Mouse (Mus musculus) bone marrow macrophage, adult 2 months (primary cell): ENCODE data around the gene Ccdc124. TPM values are rescaled to one million over a fixed set of nuclear protein-coding genes. Genes with fewer than 3 reads are reported as not detected.
"Not testable (repeated sequence)": the region's sequence is repeated elsewhere in the genome, so short reads cannot be mapped to it uniquely, and the experiment has no call there.

Experiments used
- H3K27ac ChIP-seq: 2 replicates; pipeline ENCODE4 v1.5.1; 2012; ENCODE audit warnings: low read depth, low read length; ENCODE audit not compliant: insufficient read depth
- H3K4me1 ChIP-seq: 2 replicates; pipeline ENCODE4 v1.6.1; 2012; ENCODE audit warnings: low read length; ENCODE audit not compliant: control insufficient read depth, insufficient read depth
- H3K4me3 ChIP-seq: 2 replicates; pipeline ENCODE4 v1.5.1; 2012; ENCODE audit warnings: mild to moderate bottlenecking, low read length, moderate library complexity; ENCODE audit not compliant: insufficient read depth
- CTCF ChIP-seq: IDR thresholded peaks from 2 replicates; pipeline ENCODE4 v1.5.1; 2012; ENCODE audit warnings: low read depth, mild to moderate bottlenecking, low read length, moderate library complexity
- POLR2A ChIP-seq: IDR thresholded peaks from 2 replicates; pipeline ENCODE4 v1.6.1; 2012; ENCODE audit warnings: mild to moderate bottlenecking, low read depth, low read length, borderline replicate concordance
- polyA plus RNA-seq: library from polyadenylated mRNA; stranded (reverse); fragments of >200 nt; gene quantifications from 2 replicates; pipeline ENCODE4 v1.2.4, GENCODE M21; 2012; ENCODE audit not compliant: missing spikeins, insufficient read depth, insufficient read length

Ccdc124 gene
- polyA plus RNA-seq, 1 experiment = 35.6 TPM

- peaks cover 15% of the 10 kb centered on the region for H3K4me1 ChIP-seq
- no peak overlapping the region for H3K4me3 ChIP-seq
- TF ChIP-seq POLR2A (no peak), CTCF (no peak)
- no peak overlapping the region for H3K27ac ChIP-seq
Measured at GRCm38 (mm10) chr8:70827796-70828195, 45.9 kb downstream of the Ccdc124 start.

- TF ChIP-seq POLR2A (no peak), CTCF (no peak)
- Histone ChIP-seq H3K27ac (no peak overlapping the region), H3K4me3 (no peak overlapping the region), H3K4me1 (peaks cover 8% of the 10 kb centered on the region)
Measured at GRCm38 (mm10) chr8:70827010-70827409, 46.7 kb downstream of the Ccdc124 start.

GRCm38 (mm10) chr8:70825816-70826215, 47.9 kb downstream of the Ccdc124 start:
- no peak overlapping the region for H3K27ac ChIP-seq
- peaks cover 3% of the 10 kb centered on the region; the same call in 1 of the 2 replicates for H3K4me1 ChIP-seq
- no peak overlapping the region for H3K4me3 ChIP-seq
- no peak for TF ChIP-seq POLR2A
- TF ChIP-seq CTCF = no peak

- Histone ChIP-seq H3K27ac (no peak overlapping the region), H3K4me3 (no peak overlapping the region), H3K4me1 (0 out of 2 replicates have a peak, but pooled peaks cover 3% of the 10 kb centered on the region)
- TF ChIP-seq POLR2A (no peak), CTCF (no peak)
Measured at GRCm38 (mm10) chr8:70823802-70824201, 49.9 kb downstream of the Ccdc124 start.

- not testable (repeated sequence) for H3K4me1 ChIP-seq, H3K4me3 ChIP-seq, H3K27ac ChIP-seq
Measured at GRCm38 (mm10) chr8:70822594-70822993, 51.1 kb downstream of the Ccdc124 start.

GRCm38 (mm10) chr8:70821992-70822391, 51.7 kb downstream of the Ccdc124 start:
- Histone ChIP-seq H3K27ac (no peak overlapping the region), H3K4me3 (no peak overlapping the region), H3K4me1 (0 out of 2 replicates have a peak, but pooled peaks cover 3% of the 10 kb centered on the region)
- TF ChIP-seq POLR2A (no peak), CTCF (no peak)

- Histone ChIP-seq H3K4me3 (no peak overlapping the region), H3K4me1 (0 out of 2 replicates have a peak, but pooled peaks cover 3% of the 10 kb centered on the region), H3K27ac (no peak overlapping the region)
- TF ChIP-seq POLR2A = no peak
- peak; percentile 82 for TF ChIP-seq CTCF
Measured at GRCm38 (mm10) chr8:70821399-70821962, 52.3 kb downstream of the Ccdc124 start.

- H3K4me1 ChIP-seq = 0 out of 2 replicates have a peak, but pooled peaks cover 3% of the 10 kb centered on the region
- no peak overlapping the region for H3K4me3 ChIP-seq
- no peak for TF ChIP-seq POLR2A
- TF ChIP-seq CTCF = no peak
- no peak overlapping the region for H3K27ac ChIP-seq
Measured at GRCm38 (mm10) chr8:70820101-70820935, 53.4 kb downstream of the Ccdc124 start.

Other genes with a start within 250 kb of the Ccdc124 start
- 3.3 and 4.9 TPM in 2 replicates for gene Gdf15, start 241.5 kb downstream of the Ccdc124 start, polyA plus RNA-seq
- gene Pgpep1, start 213.5 kb downstream of the Ccdc124 start, polyA plus RNA-seq = 33.0 and 35.2 TPM in 2 replicates
- gene Lsm4, start 200.7 kb downstream of the Ccdc124 start, polyA plus RNA-seq = 62.3 and 65.9 TPM in 2 replicates
- gene Jund, start 175.0 kb downstream of the Ccdc124 start, polyA plus RNA-seq = 102 and 111 TPM in 2 replicates
- not detected in 2 replicates for gene Iqcn, start 170.5 kb downstream of the Ccdc124 start, polyA plus RNA-seq
- not detected in 2 replicates for gene Gm3336, start 155.4 kb downstream of the Ccdc124 start, polyA plus RNA-seq
- gene Pde4c, start 150.2 kb downstream of the Ccdc124 start, polyA plus RNA-seq = not detected in 2 replicates
- gene Rab3a, start 119.3 kb downstream of the Ccdc124 start, polyA plus RNA-seq = 7.9 and 9.4 TPM in 2 replicates
- gene Mpv17l2, start 113.0 kb downstream of the Ccdc124 start, polyA plus RNA-seq = 32.4 and 33.7 TPM in 2 replicates
- gene Pik3r2, start 97.2 kb downstream of the Ccdc124 start, polyA plus RNA-seq = 26.9 and 27.5 TPM in 2 replicates
- gene Mast3, start 68.9 kb downstream of the Ccdc124 start, polyA plus RNA-seq = 57.7 and 59.6 TPM in 2 replicates
- 0.20 TPM in 1 of 2 replicates, not detected in the other for gene Il12rb1, start 65.5 kb downstream of the Ccdc124 start, polyA plus RNA-seq
- 27.8 and 29.7 TPM in 2 replicates for gene Arrdc2, start 34.2 kb downstream of the Ccdc124 start, polyA plus RNA-seq
- 0.99 and 1.8 TPM in 2 replicates for gene Kcnn1, start 10.7 kb downstream of the Ccdc124 start, polyA plus RNA-seq
- not detected in 2 replicates for gene Slc5a5, start 18.8 kb upstream of the Ccdc124 start, polyA plus RNA-seq
- gene Rpl18a, start 23.5 kb upstream of the Ccdc124 start, polyA plus RNA-seq = 1,719 and 1,824 TPM in 2 replicates
- gene Map1s, start 32.0 kb upstream of the Ccdc124 start, polyA plus RNA-seq = 37.3 and 44.2 TPM in 2 replicates